Mouse (Mus musculus) embryonic facial prominence, embryonic 11.5 days (tissue): ENCODE data around the gene Dnase2b. TPM values are rescaled to one million over a fixed set of nuclear protein-coding genes. Genes with fewer than 3 reads are reported as not detected.
A peak's percentile ranks its signal among the peaks of the same experiment; 100 is the strongest.

Source experiments
- ATAC-seq: fragments of 200-750 bp; cut with Nextera tagmentation; replicated peaks from 2 replicates; pipeline ENCODE4 v1.8.0; 2017; ENCODE audit warnings: low read depth; ENCODE audit not compliant: insufficient number of reproducible peaks, low FRiP score, low TSS enrichment
- DNase-seq: peaks from one replicate; pipeline ENCODE4 v3.0.0-alpha.2; 2015; ENCODE audit warnings: low spot score
- H3K27ac ChIP-seq: fragments of 300-500 bp; sonication (generic); replicated peaks from 2 replicates; pipeline ENCODE4 v1.5.1; 2014; ENCODE audit warnings: mild to moderate bottlenecking, low read depth, low read length, control low read depth
- H3K27me3 ChIP-seq: fragments of 300-500 bp; sonication (generic); 2 replicates; pipeline ENCODE4 v1.6.1; 2014; ENCODE audit warnings: mild to moderate bottlenecking, low read length, moderate library complexity, mixed read lengths; ENCODE audit not compliant: control insufficient read depth, insufficient read depth
- H3K36me3 ChIP-seq: fragments of 300-500 bp; sonication (generic); replicated peaks from 2 replicates; pipeline ENCODE4 v1.6.1; 2014; ENCODE audit warnings: low read depth, mild to moderate bottlenecking, low read length, moderate library complexity, mixed read lengths; ENCODE audit not compliant: control insufficient read depth, insufficient read depth
- H3K4me1 ChIP-seq: fragments of 300-500 bp; sonication (generic); 2 replicates; pipeline ENCODE4 v1.6.1; 2014; ENCODE audit warnings: low read length, mixed read lengths; ENCODE audit not compliant: control insufficient read depth, insufficient read depth
- H3K4me2 ChIP-seq: fragments of 300-500 bp; sonication (generic); 2 replicates; pipeline ENCODE4 v1.6.1; 2014; ENCODE audit warnings: low read depth, mild to moderate bottlenecking, control low read depth, low read length, moderate library complexity
- H3K4me3 ChIP-seq: fragments of 300-500 bp; sonication (generic); 2 replicates; pipeline ENCODE4 v1.5.1; 2014; ENCODE audit warnings: low read depth, low read length, control low read depth
- H3K9ac ChIP-seq: fragments of 300-500 bp; sonication (generic); replicated peaks from 2 replicates; pipeline ENCODE4 v1.6.1; 2014; ENCODE audit warnings: mild to moderate bottlenecking, control low read depth, low read length
- H3K9me3 ChIP-seq: fragments of 300-500 bp; sonication (generic); replicated peaks from 2 replicates; pipeline ENCODE4 v1.6.1; 2016; ENCODE audit warnings: mild to moderate bottlenecking, low read length, inconsistent platforms, mixed read lengths; ENCODE audit not compliant: control insufficient read depth
- WGBS: fragments of 180-500 bp; shearing (Covaris S2); extraction: QIAGEN DNeasy Blood & Tissue Kit; methylation state at CpG from one replicate; pipeline ENCODE4 v1.1.7; 2014; 5-methylcytosine and 5-hydroxymethylcytosine counted together
- polyA plus RNA-seq: library from polyadenylated mRNA; unstranded; fragments of >200 nt; fragmentation: Nextera tagmentation; extraction: Ambion mirVana; gene quantifications from 2 replicates; pipeline ENCODE4 v1.2.1, GENCODE M21; 2014

The Dnase2b gene
- not detected in 2 replicates for polyA plus RNA-seq

DNA sequence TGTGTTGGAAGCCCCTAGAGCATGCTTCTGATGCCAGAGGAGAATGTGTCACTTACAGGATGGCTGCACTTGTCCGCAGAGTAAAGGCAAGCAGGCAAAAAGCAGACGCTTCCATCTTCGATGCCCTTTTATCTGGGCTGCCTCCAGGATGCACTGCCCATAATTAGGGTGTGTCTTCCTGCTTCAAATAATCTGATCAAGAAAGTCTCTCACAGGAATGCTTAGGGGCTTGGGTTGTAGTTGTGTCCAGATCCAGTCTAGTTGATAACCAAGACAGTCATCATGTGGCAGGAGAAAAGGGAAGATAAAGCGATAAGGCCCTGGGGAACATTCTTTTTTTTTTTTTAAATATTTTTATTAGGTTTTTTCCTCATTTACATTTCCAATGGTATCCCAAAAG, at the start of gene Dnase2b:
TSS of gene Dnase2b (minus strand) at position 101 of the 400 bp plus-strand sequence.
- H3K27me3 ChIP-seq, result no peaks in the 10 kb centered on the region
- H3K9ac ChIP-seq, result no peak within 1 kb of the TSS
- no peak within 1 kb of the TSS for H3K27ac ChIP-seq
- H3K9me3 ChIP-seq, result no peaks in the 10 kb centered on the region
- H3K4me3 ChIP-seq, result no peak within 1 kb of the TSS
- no peaks in the 10 kb centered on the region for H3K4me1 ChIP-seq
- WGBS, result 87% methylated on average over 4 of the region's 4 CpGs
- ATAC-seq (no peak), DNase-seq (no peak)
- H3K4me2 ChIP-seq, result no peak within 1 kb of the TSS
- H3K36me3 ChIP-seq, result no peaks in the 10 kb centered on the region

- Histone ChIP-seq H3K27me3 (no peaks in the 10 kb centered on the region), H3K27ac (no peak overlapping the region), H3K9ac (no peak overlapping the region), H3K9me3 (no peaks in the 10 kb centered on the region), H3K36me3 (no peaks in the 10 kb centered on the region), H3K4me2 (no peak overlapping the region), H3K4me1 (no peaks in the 10 kb centered on the region), H3K4me3 (no peak overlapping the region)
- DNase-seq (no peak), ATAC-seq (no peak)
- 76% methylated on average over 7 of the region's 7 CpGs for WGBS
These were observed 46.5 kb upstream of the Dnase2b start for GRCm38 (mm10) chr3:146661907-146662306.

DNA sequence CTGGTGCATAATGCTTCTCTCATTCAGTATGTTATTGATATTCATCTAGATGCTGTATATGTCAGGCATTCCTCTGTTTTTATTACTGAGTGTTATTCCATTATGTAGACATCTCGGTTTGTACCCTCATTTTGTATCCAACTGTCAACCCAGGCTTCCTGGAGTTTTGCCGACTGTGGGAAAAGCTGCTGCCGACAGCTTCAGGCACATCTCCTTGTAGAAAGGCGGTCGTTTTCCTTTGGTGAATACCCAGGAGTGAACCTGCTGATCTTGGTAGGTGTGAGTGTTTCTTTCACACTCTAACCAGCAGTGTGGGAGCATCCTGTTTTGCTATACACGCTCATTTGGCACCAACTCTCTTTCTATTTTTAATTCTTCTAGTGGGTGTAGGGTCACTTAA, 45.6 kb upstream of the Dnase2b start:
- H3K4me1 ChIP-seq, result no peaks in the 10 kb centered on the region
- H3K4me3 ChIP-seq, result no peak overlapping the region
- no peak overlapping the region for H3K4me2 ChIP-seq
- H3K27ac ChIP-seq, result no peak overlapping the region
- no peak for ATAC-seq
- no peaks in the 10 kb centered on the region for H3K27me3 ChIP-seq
- H3K9ac ChIP-seq, result no peak overlapping the region
- no peaks in the 10 kb centered on the region for H3K9me3 ChIP-seq
- H3K36me3 ChIP-seq, result no peaks in the 10 kb centered on the region
- DNase-seq, result no peak
- 72% methylated on average over 6 of the region's 6 CpGs for WGBS

GRCm38 (mm10) chr3:146659321-146659720, 43.9 kb upstream of the Dnase2b start:
- H3K27me3 ChIP-seq, result no peaks in the 10 kb centered on the region
- H3K4me2 ChIP-seq, result no peak overlapping the region
- DNase-seq, result no peak
- no peak overlapping the region for H3K9ac ChIP-seq
- no peak overlapping the region for H3K4me3 ChIP-seq
- WGBS, result 90% methylated on average over 5 of the region's 5 CpGs
- no peaks in the 10 kb centered on the region for H3K9me3 ChIP-seq
- no peak overlapping the region for H3K27ac ChIP-seq
- ATAC-seq, result no peak
- no peaks in the 10 kb centered on the region for H3K36me3 ChIP-seq
- no peaks in the 10 kb centered on the region for H3K4me1 ChIP-seq

- Histone ChIP-seq H3K9me3 (no peaks in the 10 kb centered on the region), H3K4me1 (no peaks in the 10 kb centered on the region), H3K9ac (no peak overlapping the region), H3K4me2 (no peak overlapping the region), H3K27ac (no peak overlapping the region), H3K27me3 (no peaks in the 10 kb centered on the region), H3K36me3 (no peaks in the 10 kb centered on the region), H3K4me3 (no peak overlapping the region)
- DNase-seq (no peak), ATAC-seq (no peak)
- 92% methylated on average over 1 of the region's 1 CpGs for WGBS
These were observed 42.8 kb upstream of the Dnase2b start for GRCm38 (mm10) chr3:146658061-146658639.

DNA sequence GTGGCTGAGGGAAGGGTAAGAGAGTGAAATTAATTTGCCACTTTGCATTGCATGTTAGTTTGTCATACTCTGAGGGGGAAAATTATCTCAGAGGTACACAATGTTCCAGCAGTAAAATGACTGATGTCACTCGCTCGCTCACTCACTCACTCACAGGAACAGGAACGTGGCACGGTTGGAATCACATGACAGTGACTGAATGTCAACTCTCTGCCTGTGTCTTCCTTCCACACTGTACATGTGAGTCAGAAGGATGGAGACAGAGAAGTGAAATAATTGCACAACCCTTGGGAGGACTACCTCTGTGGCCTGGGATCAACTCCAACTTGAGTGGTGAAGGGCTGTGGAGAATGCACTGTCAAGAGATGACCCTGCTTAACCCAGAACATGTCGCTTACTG, 42.0 kb upstream of the Dnase2b start:
- ATAC-seq, result no peak
- no peaks in the 10 kb centered on the region for H3K27me3 ChIP-seq
- 87% methylated on average over 5 of the region's 5 CpGs for WGBS

GRCm38 (mm10) chr3:146655111-146655577, 39.7 kb upstream of the Dnase2b start:
- WGBS, result 49% methylated on average over 2 of the region's 2 CpGs
- ATAC-seq (no peak), DNase-seq (peak; percentile 20)
- H3K9ac ChIP-seq, result no peak overlapping the region
- no peak overlapping the region for H3K4me3 ChIP-seq
- H3K9me3 ChIP-seq, result no peaks in the 10 kb centered on the region
- no peaks in the 10 kb centered on the region for H3K36me3 ChIP-seq
- no peaks in the 10 kb centered on the region for H3K27me3 ChIP-seq
- H3K4me1 ChIP-seq, result no peaks in the 10 kb centered on the region
- no peak overlapping the region for H3K27ac ChIP-seq
- no peak overlapping the region for H3K4me2 ChIP-seq

More for the DNA sequence above, 42.0 kb upstream of the Dnase2b start:
- Histone ChIP-seq H3K4me1 (no peaks in the 10 kb centered on the region), H3K4me3 (no peak overlapping the region), H3K4me2 (no peak overlapping the region), H3K27ac (no peak overlapping the region), H3K9ac (no peak overlapping the region), H3K36me3 (no peaks in the 10 kb centered on the region), H3K9me3 (no peaks in the 10 kb centered on the region)
- DNase-seq, result no peak

GRCm38 (mm10) chr3:146653692-146654091, 38.3 kb upstream of the Dnase2b start:
- H3K9ac ChIP-seq, result no peak overlapping the region
- no peak overlapping the region for H3K27ac ChIP-seq
- ATAC-seq (no peak), DNase-seq (no peak)
- H3K4me3 ChIP-seq, result no peak overlapping the region
- H3K27me3 ChIP-seq, result no peaks in the 10 kb centered on the region
- H3K4me2 ChIP-seq, result no peak overlapping the region
- WGBS, result 79% methylated on average over 6 of the region's 6 CpGs
- H3K36me3 ChIP-seq, result no peaks in the 10 kb centered on the region
- H3K4me1 ChIP-seq, result no peaks in the 10 kb centered on the region
- no peaks in the 10 kb centered on the region for H3K9me3 ChIP-seq
